Mouse (Mus musculus) embryo, embryonic 10 days (tissue): ENCODE results near the gene Vmn1r50.
"Not testable (repeated sequence)": the region's sequence is repeated elsewhere in the genome, so short reads cannot be mapped to it uniquely, and the experiment has no call there.

Experiments used
- DNase-seq: peaks from one replicate; pipeline ENCODE4 v3.0.0-alpha.2; 2015; ENCODE audit warnings: low spot score

Gene Vmn1r50

DNA sequence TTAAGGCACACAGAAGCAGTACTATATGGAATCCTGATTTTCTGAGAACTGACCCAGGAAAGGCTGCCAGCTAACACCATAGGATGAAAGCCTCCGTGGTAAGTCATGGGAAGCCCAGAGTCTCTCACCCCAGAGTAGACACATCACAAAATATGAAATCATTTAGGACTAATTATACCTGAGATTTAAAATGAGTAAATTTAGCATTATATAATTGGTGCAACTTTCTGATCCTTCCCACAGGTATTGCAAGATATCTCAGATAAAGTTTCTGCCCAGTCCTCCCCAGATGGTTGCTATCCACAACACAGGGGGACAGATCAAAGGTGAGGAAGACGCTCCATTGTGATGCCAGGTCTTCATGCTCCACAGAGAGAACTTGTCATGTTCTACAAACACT lies at the start of gene Vmn1r50:
TSS of gene Vmn1r50 (plus strand) at position 301 of the 400 bp plus-strand sequence.
- no peak for DNase-seq

DNA sequence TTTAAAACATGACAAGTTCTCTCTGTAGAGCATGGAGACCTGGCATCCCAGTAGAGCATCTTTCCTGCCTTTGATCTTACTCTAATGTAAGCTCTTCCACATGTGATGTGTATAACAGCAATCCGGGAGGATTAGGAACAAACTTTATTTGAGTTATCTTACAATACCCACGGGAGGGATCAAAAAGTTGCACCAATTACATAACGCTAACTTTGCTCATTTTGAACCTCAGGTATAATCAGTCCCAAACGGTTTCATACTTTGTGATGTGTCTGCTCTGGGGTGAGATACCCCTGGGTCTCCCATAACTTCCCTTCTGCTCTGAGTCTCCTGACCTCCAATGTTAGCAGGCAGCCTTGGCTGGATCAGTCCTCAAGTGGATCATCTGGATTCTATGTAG lies 22.8 kb upstream of the Vmn1r50 start, which contains the start of gene Vmn1r49:
TSS of gene Vmn1r49 (minus strand) at position 101 of the 400 bp plus-strand sequence.
- no peak for DNase-seq

DNA sequence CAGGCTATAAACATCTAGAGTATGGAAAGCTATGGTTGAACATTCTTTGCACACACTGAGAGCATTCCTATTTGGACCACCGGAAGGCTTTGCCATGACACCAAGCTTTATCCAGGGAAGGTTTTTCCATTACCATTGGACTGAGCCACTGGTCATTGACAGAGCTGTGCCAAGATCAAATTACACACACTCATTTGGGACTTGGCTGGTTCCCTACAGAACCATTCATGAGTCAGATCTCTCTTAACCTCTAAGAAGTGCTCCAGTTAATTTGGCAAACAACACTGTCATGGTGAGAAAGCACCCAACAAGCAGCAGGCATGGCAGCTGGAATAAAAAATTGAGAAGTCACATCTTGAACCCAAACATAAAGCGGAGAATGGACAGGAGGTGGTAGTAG lies 664 bp upstream of the Vmn1r50 start:
- no peak for DNase-seq

DNA sequence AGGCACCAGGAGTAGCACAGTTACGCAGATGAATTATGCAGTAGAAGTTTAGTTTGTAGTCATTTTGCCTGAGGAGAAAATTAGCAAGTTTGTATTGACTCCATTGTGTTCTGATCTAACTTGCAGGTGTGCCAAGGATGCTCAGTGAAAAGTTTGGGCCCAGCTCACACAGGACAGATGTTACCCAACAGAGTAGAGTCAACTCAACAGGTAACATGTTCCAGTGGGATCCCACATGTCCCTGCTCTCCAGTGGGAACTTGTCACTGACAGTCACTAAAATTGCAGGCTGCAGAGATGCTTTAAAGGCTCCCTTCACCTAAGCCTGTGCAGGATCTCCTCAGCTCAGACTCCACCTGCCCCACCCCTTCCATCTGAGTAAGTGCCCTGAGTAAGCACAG lies 21.1 kb downstream of the Vmn1r50 start, which contains the start of gene Vmn1r51:
TSS of gene Vmn1r51 (plus strand) at position 301 of the 400 bp plus-strand sequence.
- DNase-seq: not testable (repeated sequence)
